Mouse (Mus musculus) megakaryocyte, embryonic 14.5 days (primary cell): ENCODE data around the gene Tdgf1. TPM values are rescaled to one million over a fixed set of nuclear protein-coding genes. Genes with fewer than 3 reads are reported as not detected.

Source experiments
- H3K27me3 ChIP-seq: replicated peaks from 2 replicates; pipeline ENCODE3; 2012; ENCODE audit warnings: inconsistent platforms
- H3K36me3 ChIP-seq: replicated peaks from 2 replicates; pipeline ENCODE3; 2012; ENCODE audit warnings: low read length, inconsistent platforms, mixed read lengths
- H3K4me1 ChIP-seq: 2 replicates; pipeline ENCODE4 v1.6.1; 2012; ENCODE audit warnings: inconsistent platforms
- H3K4me3 ChIP-seq: replicated peaks from 2 replicates; pipeline ENCODE3; 2012; ENCODE audit warnings: moderate library complexity, mild to moderate bottlenecking, inconsistent platforms
- H3K9me3 ChIP-seq: 2 replicates; pipeline ENCODE4 v1.6.1; 2012; ENCODE audit warnings: inconsistent platforms
- FLI1 ChIP-seq: IDR thresholded peaks from 2 replicates; pipeline ENCODE4 v1.6.1; 2012; ENCODE audit warnings: low read length, inconsistent platforms, mixed read lengths
- GATA1 ChIP-seq: IDR thresholded peaks from 3 replicates; pipeline ENCODE4 v1.6.1; 2012; ENCODE audit warnings: mixed read lengths, low read length, inconsistent platforms, borderline replicate concordance
- polyA plus RNA-seq: library from polyadenylated mRNA; stranded (reverse); fragments of >175 nt; gene quantifications from 2 replicates; pipeline ENCODE4 v1.2.3, GENCODE M21; 2012; ENCODE audit warnings: low replicate concordance; ENCODE audit not compliant: insufficient read depth

Tdgf1 gene
- polyA plus RNA-seq, 1 experiment: not detected

GRCm38 (mm10) chr9:110984096-110984495, 38.1 kb upstream of the Tdgf1 start:
- H3K27me3 ChIP-seq: peaks cover 4% of the 10 kb centered on the region
- TF ChIP-seq GATA1 (no peak), FLI1 (no peak)
- peaks cover 35% of the 10 kb centered on the region for H3K4me1 ChIP-seq
- no peaks in the 10 kb centered on the region for H3K36me3 ChIP-seq
- H3K9me3 ChIP-seq: no peaks in the 10 kb centered on the region; the same call in 1 of the 2 replicates
- no peak overlapping the region for H3K4me3 ChIP-seq

GRCm38 (mm10) chr9:110982351-110982750, 36.4 kb upstream of the Tdgf1 start:
- no peak overlapping the region for H3K4me3 ChIP-seq
- H3K36me3 ChIP-seq: no peaks in the 10 kb centered on the region
- no peaks in the 10 kb centered on the region; the same call in 1 of the 2 replicates for H3K9me3 ChIP-seq
- no peaks in the 10 kb centered on the region for H3K27me3 ChIP-seq
- no peak for TF ChIP-seq FLI1
- TF ChIP-seq GATA1: no peak
- H3K4me1 ChIP-seq: peaks cover 31% of the 10 kb centered on the region

GRCm38 (mm10) chr9:110979411-110979810, 33.5 kb upstream of the Tdgf1 start:
- H3K4me1 ChIP-seq: peaks cover 18% of the 10 kb centered on the region
- H3K4me3 ChIP-seq: no peak overlapping the region
- H3K36me3 ChIP-seq: no peaks in the 10 kb centered on the region
- no peaks in the 10 kb centered on the region for H3K9me3 ChIP-seq
- TF ChIP-seq FLI1: no peak
- H3K27me3 ChIP-seq: no peaks in the 10 kb centered on the region

GRCm38 (mm10) chr9:110965910-110966231, 19.9 kb upstream of the Tdgf1 start:
- Histone ChIP-seq H3K27me3 (no peaks in the 10 kb centered on the region), H3K4me1 (0 out of 2 replicates have a peak, but pooled peaks cover 2% of the 10 kb centered on the region), H3K36me3 (no peaks in the 10 kb centered on the region), H3K4me3 (no peak overlapping the region), H3K9me3 (no peaks in the 10 kb centered on the region)
- TF ChIP-seq GATA1 (no peak), FLI1 (no peak)

- Histone ChIP-seq H3K4me3 (no peak overlapping the region), H3K9me3 (no peaks in the 10 kb centered on the region), H3K27me3 (peaks cover under 1% of the 10 kb centered on the region), H3K36me3 (no peaks in the 10 kb centered on the region), H3K4me1 (peaks cover 8% of the 10 kb centered on the region; the same call in 1 of the 2 replicates)
- TF ChIP-seq GATA1 (no peak), FLI1 (no peak)
Measured at GRCm38 (mm10) chr9:110965062-110965909, 19.3 kb upstream of the Tdgf1 start.

- H3K36me3 ChIP-seq: no peaks in the 10 kb centered on the region
- no peak overlapping the region for H3K4me3 ChIP-seq
- TF ChIP-seq GATA1 (no peak), FLI1 (no peak)
- H3K9me3 ChIP-seq: no peaks in the 10 kb centered on the region
- H3K4me1 ChIP-seq: peaks cover 8% of the 10 kb centered on the region; the same call in 1 of the 2 replicates
- peaks cover 4% of the 10 kb centered on the region for H3K27me3 ChIP-seq
Measured at GRCm38 (mm10) chr9:110963566-110964115, 17.7 kb upstream of the Tdgf1 start.

- TF ChIP-seq FLI1 (no peak), GATA1 (no peak)
- Histone ChIP-seq H3K4me3 (no peak overlapping the region), H3K9me3 (no peaks in the 10 kb centered on the region), H3K27me3 (peaks cover 12% of the 10 kb centered on the region), H3K36me3 (no peaks in the 10 kb centered on the region), H3K4me1 (peaks cover 8% of the 10 kb centered on the region; the same call in 1 of the 2 replicates)
Measured at GRCm38 (mm10) chr9:110961386-110961785, 15.4 kb upstream of the Tdgf1 start.

- Histone ChIP-seq H3K4me3 (no peak overlapping the region), H3K9me3 (no peaks in the 10 kb centered on the region), H3K36me3 (no peaks in the 10 kb centered on the region), H3K4me1 (peaks cover 8% of the 10 kb centered on the region; the same call in 1 of the 2 replicates), H3K27me3 (peaks cover 21% of the 10 kb centered on the region)
- TF ChIP-seq FLI1 (no peak), GATA1 (no peak)
Measured at GRCm38 (mm10) chr9:110960230-110961149, 14.5 kb upstream of the Tdgf1 start.

GRCm38 (mm10) chr9:110959669-110960068, 13.7 kb upstream of the Tdgf1 start:
- H3K4me3 ChIP-seq: no peak overlapping the region
- peaks cover 29% of the 10 kb centered on the region for H3K27me3 ChIP-seq
- TF ChIP-seq GATA1: no peak
- TF ChIP-seq FLI1: no peak
- no peaks in the 10 kb centered on the region for H3K36me3 ChIP-seq
- H3K4me1 ChIP-seq: peaks cover 9% of the 10 kb centered on the region
- H3K9me3 ChIP-seq: no peaks in the 10 kb centered on the region
